Mouse (Mus musculus): ENCODE measurements around the gene Cebpzos.

Gene Cebpzos

DNA sequence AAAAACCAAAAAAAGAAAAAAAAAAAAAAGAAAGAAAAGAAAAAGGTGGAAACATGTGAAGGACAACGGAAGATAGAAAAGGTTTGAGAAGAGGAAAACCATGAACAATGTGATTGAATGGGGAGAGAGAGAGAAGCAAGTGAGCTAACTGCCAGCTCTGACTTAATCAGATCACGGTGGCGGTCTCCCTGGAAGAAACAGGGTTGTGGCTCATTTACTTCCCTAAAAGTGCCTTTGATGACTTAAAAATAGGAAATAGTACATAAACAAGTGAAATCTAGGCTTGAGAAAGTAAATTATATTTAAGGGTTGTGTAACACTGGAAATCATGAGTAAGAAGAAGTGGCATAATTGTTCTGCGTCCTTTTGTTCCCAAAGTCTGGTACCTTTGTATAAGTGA lies 22.6 kb downstream of the Cebpzos start:
- no peak for DNase-seq (ENCODE audit: low read depth)

DNA sequence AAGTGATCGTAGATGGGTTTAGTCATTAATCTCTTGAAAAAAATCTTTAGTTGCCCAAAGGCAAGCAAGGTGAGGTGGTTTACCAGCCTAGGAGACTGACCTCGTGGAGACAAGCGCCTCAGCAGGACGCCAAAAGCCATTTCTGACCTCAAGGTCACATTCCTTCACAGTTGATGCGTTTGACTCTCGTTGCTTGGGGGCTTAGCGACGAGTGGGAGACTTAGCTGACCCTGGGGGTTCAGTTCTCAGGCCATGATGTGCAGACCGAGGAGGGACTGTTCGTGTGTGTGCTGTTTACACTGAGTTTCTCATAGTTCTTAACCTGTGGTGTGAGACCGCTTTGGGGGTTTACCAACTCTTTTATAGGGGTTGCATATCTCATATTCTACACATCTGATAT lies 26.3 kb downstream of the Cebpzos start:
- DNase-seq (ENCODE audit: low read depth), result no peak

DNA sequence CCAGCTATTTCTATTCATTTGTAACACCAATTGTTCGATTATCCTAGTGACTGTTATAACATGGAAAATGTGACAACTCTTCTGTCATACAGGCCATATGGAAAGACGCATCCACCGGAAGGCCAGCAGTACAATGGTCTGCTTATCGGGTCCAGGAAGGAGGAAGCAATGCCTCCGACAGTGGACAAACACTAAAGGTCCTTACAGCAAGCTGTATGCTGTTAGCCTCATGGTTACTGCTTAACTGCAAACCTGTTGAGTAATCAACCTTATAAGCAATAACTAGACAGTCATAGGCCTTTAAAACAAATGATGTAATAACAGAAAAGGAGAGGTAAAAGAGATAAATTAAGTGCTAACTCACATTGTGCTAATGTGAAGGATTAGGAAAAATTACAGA lies 34.9 kb downstream of the Cebpzos start:
- no peak for DNase-seq (ENCODE audit: low read depth)

DNA sequence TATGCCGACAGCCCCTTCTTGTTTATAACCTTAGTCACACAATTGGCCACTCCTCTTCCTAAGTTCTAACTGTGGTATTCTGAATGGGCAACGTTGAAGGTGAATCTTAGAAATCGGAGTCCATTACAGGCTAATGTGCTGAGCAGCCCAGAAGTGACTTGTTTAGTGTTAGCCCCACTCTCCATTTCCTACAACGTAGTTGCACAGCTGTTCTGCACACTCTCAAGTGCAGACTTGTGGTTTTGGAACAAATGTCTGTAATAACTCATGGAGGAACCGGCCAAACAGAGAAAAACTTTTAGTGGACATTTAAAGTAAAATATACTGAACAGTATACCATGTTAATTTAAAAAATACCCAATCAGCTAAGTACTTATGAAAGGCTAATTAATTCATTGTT lies 35.8 kb downstream of the Cebpzos start:
- no peak for DNase-seq (ENCODE audit: low read depth)

DNA sequence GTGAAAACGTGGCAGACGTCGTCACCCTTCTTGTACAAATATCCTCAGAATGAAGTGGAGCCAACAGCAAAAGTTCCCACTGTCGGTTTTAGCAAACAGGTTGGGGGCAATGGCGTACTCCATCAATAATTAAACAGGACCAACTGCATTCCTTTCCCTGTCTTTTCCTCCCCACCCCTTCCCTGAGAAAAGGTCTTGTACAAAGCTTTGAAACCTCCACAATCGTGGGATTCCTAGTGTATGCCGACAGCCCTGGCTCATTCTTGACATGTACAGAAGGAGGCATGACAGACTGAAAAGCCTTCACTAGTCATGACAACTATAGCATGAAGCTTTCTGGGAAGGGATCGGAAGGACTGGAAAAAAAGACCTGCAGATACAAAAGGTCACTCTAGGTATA lies 36.9 kb downstream of the Cebpzos start:
- DNase-seq (ENCODE audit: low read depth), result no peak

DNA sequence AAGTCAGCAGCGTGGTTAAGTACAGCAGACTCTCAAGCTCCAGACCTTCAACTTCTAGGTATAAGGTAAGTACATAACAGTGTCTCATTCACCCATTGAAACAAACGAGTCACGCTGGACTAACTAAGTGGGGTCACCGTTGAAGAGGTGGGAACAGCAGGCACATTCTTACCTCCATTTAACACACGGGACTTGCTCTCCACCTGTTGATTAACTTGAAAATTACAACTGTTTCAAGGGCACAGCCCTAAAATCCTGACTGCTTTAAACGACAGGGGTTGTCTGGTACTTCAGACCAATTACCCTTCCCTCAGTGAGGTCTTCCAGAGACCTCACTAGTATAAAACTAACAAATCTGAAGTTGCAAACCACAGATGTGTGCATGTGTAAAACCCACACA lies 43.2 kb downstream of the Cebpzos start:
- no peak for DNase-seq (ENCODE audit: low read depth)

GRCm38 (mm10) chr17:78964387-78964786 lies 48.1 kb downstream of the Cebpzos start:
- no peak for DNase-seq (ENCODE audit: low read depth)

DNA sequence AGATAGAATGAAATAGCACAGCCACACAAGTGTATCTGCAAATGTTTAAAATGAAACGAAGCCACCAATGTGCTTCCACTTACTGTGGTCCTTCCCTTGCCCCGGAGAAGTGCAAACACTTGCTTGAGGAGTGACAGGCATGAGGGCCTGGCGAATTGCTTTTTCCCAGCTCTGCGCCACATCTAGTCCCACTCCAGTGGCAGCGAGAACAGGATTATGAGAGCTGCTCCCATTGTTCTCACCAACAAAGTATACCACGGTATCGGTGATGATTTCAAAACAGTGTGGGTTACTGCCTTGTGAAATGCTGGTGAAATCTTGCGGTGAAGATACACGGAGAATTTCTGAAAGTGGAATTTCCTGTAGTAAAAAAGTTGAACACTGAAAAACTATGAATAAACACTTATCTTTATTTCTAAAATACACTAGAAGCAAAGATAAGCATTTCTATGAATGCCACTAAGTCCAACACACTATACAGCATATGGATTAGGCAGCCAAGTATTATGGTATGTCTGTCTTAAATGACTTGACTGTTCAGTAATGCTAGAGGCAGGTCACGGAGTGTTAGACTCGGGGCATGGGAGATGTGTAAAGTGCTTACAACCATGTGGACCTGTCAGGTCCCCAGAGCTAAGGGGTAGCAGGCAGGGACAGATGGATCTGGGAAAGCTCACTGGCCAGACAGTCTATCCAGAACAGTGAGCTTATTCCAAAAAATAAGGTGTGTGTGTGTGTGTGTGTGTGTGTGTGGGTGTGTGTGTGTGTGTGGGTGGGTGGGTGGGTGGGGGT lies 50.0 kb downstream of the Cebpzos start:
- DNase-seq (ENCODE audit: low read depth), result no peak

DNA sequence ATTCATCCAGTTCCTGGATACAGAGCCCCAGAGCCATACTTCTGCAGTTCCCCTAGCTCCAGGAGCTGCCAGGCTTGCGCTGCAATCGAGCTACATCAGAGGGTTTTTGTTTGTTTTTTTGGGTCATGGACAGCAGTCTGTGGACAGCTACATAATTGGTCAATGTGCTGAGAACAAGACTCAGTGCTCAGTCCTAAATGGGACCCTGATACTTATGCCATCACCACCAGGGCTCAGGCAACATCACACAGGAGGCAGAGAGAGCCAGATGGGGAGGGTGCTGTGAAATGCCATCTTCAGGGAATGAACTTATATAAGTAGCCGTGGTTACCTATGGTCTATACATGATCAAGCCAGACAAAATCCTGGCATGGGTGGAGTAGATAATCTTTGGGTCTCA lies 52.2 kb downstream of the Cebpzos start:
- no peak for DNase-seq (ENCODE audit: low read depth)

Measured in c-Kit-positive CD71-positive TER-119-negative erythroid progenitor cells, embryonic 14.5 days (primary cell).